Mouse (Mus musculus) inflammation-experienced regulatory T-cells, adult 6 months (primary cell): ENCODE measurements around the gene Ripk1. TPM values are rescaled to one million over a fixed set of nuclear protein-coding genes. Genes with fewer than 3 reads are reported as not detected.

Experiments
- ATAC-seq: one replicate; pipeline ENCODE4 v1.8.0; 2017
- polyA plus RNA-seq, 3 experiments: library from polyadenylated mRNA; unstranded; fragments of 100-300 nt; shearing (Covaris generic); gene quantifications; one replicate each; pipeline ENCODE4 v1.2.1; 2017

The Ripk1 gene
- 10 to 100 TPM; 10.6 to 17.5 (median 16.5) TPM for polyA plus RNA-seq

DNA sequence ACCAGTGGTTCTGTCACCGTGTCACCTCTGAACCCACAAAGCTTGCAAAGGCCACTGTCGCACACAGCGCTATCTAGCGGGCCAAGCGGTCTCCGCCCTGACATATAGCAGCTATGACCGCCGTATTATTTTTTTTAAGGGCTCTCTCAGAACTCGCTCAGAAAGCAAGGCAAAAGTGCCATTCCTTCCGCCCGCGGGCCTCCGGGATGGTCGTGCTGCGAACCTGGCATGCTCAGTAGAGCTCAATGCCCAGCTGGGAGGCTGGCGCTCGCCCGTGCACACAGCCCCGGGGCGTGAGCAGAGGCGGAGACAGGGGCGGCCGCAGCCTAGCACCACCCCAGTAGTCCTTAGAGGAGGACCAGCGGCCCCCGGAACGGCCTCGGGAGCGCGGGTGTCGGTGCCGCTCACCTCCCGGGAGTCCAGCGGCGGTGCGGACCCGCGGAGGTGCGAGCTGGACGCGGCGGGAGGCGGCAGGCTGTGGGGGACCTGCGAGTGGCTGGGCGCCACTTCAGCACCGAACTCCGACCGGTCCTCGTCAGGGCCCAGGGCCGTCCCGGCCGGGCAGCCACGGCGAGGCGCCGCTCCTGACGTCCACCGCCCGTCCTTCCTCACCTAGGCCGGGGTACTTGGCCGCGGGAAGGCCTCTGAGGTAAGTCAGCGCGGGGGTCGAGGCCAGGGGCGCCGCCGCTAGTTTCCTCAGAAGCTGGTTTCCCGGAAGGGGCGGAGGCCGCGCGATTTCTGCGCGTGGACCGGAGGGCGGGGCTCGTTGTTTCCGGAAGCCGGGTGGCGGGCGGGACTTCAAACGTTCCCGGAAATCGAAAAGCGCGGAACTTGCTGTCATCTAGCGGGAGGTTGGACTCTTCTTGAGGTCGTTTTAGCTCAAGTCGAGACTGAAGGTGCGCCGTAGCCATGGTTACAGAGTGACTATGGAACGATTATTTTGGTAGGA is at the start of gene Ripk1, which contains the start of gene Serpinb6a:
Gene Ripk1 (plus strand): TSS at position 306 of the 949 bp plus-strand sequence.
Gene Serpinb6a (minus strand): TSS at position 737 of the 949 bp plus-strand sequence.
- peak; percentile 92 for ATAC-seq

DNA sequence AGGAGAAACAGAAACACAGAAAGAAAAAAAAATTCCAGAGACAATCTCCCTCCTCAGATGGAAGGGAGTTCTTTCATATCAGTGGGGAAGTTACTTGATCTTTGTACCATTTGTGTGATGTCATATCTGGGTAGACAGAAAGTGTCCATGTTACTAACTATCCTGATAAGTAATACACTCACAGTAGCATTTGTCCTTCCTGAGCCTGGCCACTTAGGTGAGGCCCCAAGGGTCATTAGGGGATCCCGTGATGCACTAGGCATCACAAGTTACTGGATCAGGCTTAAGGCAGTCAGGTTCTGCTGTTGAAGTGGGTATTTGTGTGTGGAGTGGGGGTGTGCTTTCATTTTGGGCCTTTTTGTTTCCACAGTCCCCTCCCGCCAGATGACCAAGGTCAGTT is 49.2 kb upstream of the Ripk1 start:
- ATAC-seq: no peak

DNA sequence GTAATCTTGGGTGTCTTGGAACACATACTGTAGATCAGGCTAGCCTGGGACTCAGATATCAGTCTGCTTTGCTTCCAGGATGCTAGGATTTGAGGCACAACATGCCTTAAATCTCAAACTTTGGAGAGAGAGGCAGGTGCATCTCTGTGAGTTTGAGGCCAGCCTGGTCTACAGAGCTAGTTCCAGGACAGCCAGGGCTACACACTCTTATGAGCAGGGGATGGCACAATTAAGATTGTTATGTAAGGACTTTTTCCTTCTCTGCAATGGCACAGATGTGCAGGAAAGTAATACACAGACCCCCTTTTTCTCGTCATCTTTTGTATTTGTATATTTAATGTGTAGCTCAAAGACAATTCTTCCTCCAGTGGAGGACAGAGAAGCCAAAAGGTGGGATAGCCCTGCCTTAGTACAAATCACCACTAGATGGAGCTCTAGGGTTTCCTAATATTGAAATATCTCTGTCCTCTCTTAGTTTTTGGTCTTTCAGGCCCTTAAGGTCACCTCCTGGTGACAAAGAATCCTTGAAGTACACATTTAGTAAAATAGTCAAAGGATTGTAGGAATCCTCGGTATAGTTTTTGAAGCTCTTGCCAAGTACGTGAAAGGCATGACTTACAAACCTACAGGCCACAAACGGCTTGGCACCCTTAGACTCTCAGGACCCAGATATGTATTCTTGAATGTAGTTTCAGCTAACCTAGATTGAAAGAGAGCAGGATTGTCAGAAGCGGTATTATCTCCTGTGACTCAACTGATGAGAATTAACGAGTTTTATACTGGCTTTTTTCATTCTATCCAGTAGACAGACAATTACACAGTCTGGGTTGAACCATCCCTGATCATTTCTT is 45.4 kb upstream of the Ripk1 start:
- ATAC-seq: peak; percentile 84

DNA sequence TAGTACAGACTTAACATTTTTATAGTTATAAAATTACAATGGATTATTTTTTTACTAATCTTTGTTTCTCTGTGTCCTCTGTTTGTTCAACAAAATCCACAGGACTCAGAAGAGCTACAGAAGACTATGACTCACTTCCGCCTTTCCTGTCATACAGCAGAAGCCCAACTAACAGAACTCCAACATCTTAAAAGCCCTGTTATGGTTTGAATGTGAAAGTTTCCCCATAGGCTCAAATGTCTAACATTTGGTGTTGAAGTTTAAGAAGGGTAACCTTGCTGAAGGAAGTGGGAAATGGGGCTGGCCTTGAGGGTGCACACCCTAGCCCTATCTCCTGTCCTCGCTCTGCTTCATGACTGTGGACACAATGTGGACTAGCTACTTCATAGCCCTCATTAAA is 42.4 kb upstream of the Ripk1 start:
- no peak for ATAC-seq

DNA sequence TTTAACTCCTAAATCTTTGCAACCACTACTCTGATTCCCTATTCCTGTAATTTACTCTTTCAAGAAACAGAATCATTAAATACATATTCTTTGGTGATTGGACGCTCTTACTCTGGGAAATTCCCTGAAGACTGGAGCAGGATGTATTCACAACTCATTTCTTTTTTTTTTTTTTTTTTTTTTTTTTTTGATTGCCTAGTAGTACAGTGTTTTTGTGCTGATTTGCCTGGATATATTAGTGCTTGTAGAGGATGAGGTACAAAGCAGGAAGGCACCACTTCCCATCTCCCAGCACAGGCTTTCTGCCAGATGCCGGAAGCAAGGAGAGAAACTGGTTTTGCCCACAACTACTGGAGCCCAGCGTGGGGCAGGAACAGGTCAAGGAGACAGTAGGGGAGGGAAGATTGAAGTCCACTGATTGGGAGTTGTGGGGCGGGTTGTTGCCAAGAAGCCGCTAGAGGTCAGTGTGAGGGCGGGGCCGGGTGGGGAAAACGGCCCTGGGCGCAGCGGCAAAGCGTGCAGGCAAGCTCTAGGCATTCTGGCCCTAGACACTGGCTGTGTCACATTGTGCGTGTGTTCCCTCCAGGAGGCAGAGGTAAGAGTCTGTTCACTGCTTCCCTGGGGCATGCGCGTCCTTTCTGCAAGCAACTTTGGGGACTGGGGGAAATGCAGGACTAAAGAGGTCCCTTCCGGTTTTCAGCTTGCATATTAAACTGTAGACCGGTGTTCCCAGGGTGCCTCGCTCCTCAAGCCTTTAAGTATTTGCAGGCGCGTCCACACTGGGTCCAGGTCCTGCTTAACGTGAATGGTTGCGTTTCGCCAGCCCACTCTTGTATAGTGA is 37.7 kb upstream of the Ripk1 start, which contains the start of gene Nqo2:
Gene Nqo2 (plus strand): TSS at position 482 of the 841 bp plus-strand sequence.
- ATAC-seq: peak; percentile 49

DNA sequence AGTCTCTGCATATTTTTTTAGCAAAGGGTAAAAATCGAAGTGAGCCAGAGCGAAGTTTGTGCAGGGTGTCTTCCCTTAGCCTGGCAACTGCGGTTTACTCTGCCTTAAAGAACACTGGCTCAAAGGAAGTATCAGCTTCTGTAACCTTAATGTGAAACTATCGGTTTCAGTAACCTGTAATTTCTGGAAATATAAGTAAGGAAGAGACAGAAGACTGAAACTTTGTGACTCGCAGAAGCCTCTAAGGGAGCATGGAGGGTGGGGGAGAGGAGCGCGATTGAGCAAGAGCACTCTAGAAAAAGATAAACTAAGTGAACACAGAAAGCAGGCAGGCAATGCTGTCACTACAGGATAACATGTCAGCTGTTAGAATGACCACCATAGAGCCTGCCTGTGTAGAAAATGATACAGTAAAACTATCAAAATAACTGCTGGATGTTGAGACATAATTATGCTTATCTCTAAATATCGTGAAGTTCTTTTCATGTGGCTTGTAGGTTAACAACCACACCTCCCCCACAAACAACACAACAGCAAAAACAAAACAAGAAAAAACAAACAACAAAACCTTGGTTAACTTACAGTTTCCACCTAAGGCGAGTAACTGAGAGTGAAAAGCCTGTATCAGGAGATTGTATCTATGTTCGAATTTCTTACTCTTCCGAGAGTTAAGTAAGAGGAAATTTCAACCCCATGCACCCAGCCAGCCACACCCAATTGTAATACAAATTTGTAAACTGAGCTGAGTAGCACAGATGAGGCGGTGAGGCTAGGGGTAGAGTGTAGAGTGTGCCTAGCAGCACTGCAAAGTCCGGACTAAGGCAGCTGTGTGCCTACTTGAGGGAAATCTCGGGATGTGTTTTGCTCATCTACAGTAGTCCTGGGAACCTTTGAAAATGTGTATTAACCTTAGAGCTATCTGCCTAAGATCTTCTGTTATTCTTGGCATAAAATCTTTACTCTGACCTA is 36.8 kb upstream of the Ripk1 start:
- peak; percentile 51 for ATAC-seq

DNA sequence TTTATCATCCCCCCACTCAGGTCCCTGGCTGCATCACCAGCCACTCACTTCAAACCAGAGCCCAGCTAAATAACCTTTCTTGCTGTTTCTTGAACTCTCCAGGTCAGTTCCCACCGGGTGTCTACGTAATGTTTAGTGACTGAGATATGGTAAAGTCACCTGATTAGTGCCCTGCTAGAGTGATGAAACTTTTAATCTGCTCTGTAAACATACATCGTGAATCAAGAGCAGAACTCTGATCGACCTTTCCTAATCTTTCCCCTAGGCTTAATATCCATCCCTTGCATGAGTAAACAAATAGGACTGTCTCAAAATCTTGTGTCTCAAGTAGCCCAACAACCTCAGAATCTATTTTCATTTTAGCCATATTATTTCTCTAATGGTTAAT is 36.1 kb upstream of the Ripk1 start:
- ATAC-seq: no peak

DNA sequence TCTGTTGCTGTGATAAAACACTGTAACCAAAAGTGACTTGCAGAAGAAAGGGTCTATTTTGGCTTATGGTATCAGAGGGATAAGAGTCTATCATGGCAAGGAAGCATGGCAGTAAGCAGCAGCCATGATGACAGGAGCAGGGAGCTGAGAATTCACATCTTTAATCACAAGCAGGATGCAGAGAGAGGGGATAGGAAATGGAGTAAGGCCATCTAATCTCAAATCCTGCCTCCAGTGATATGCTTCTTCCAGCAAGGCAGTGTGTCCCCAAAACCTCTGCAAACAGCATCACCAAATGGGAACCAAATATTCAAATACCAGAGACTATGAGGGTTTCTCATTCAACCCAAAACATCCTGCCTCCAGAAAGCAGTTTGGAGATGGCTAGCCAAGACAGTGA is 35.6 kb upstream of the Ripk1 start:
- ATAC-seq: no peak

DNA sequence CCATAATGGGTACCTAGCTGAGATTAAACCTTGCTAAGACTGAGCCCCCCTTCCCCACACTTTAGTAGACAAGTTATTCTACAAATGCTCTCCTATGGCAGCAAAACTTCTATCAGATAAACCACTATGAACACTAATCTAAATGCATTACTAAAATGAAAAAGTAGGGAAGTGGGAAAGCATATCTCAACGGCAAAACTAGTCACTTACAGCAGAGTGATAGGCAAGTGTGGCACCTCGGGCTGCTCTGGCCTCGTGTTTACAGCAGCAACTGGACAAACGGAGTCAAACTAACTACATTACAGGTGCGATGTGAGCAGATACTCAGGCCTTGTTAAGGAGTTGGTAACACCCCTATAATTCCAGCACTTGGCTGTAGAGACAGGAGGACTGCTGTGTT is 12.5 kb upstream of the Ripk1 start:
- ATAC-seq: no peak

DNA sequence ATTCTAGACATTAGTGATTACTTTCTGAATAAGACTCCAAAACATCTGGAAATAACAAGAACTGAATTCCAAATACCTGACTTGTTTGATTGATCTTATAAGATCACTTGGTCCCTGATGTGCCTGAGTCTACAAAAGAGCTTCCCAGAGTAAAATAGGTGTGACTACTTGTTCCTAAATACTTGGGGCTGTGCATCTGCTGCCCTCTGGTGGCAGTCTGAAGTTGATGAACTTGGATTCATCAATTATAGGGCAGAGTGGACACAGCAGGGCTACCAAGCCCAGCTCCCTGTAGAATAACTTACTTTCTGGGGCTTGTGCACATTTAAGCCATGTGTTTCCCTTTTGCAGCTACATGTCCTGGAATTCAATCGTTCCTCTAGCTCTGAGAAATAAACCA is 7.0 kb upstream of the Ripk1 start:
- ATAC-seq: peak; percentile 91

DNA sequence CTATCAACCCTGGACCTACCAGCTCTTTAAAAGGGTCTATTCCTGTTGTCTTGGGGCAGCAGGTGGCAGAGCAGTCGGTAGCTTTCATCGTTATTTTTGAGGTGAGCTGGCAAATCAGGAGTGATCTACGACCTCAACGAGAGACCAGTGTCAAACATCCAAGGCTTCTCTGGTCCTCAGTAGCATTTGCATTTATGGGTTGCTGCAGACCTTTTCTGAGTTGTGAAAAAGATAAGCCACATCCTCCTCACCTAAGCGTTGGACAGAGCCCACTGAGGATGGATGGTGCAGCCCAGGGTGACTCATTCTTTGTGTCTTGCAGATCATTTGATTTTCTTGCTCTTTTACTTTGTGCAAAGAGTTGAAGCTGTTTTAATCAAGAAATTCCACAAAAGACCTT is 895 bp downstream of the Ripk1 start:
- ATAC-seq: peak; percentile 24

DNA sequence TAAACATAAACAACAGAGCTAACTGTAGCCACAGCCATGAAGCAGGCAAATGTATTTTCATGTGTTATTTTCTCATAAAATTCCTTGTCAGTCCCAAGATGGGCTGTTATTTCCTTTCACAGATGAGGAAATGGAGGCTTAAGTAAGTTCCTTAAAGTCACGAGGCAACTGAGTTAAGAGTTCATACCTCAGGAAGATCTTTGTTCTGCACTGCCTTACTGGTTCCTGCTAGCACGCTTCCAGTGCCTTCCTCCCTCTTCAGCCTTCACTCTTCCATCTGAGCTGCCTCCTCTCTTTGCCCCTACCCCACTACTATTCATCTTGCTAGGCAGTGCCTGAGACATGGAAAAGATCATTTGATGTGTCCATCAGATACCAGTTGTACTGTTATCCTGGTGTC is 5.1 kb downstream of the Ripk1 start:
- no peak for ATAC-seq

DNA sequence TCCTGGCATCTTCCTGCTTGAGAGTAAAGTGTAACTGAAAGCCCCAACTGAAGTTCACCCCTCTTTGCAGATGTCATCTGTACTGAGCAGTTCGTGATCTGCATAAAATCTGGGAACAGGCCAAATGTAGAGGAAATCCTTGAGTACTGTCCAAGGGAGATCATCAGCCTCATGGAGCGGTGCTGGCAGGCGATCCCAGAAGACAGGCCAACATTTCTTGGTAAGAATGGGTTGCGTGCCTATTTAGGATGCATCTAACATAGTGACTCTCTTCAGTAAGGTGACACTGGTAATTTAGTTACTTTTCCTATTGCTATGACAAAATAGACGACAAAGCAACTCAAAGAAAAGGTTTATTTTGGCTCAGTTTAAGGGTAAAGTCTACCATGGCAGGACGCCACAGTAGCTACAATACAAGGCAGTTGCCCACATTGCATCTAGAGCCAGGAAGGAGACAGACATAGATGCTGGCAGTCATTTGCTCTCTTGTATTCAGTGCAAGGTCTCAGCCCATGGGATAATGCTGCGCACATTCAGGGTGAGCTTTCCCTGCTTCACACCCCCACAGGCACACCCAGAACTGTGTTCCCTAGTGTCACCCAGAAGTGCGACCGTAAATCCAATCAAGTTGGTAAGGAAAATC is 14.9 kb downstream of the Ripk1 start:
- no peak for ATAC-seq

DNA sequence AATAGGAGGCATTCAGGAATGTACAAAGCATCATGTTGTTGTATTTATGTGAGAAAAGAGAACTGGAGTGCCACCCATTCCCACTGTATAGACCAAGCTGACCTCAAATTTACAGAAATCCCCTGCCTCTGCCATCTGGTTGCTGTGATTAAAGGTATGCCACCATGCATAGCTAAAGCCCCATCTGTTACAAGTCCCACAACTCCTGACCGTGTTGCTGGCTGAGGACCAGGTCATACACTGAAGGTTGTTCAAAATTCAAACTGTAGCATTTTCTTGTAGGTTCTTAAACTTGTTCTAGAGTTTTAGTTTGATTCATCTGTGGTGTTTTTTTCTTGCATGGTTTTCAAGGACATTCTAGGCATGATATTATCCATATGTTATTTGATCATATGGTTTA is 16.4 kb downstream of the Ripk1 start:
- no peak for ATAC-seq

DNA sequence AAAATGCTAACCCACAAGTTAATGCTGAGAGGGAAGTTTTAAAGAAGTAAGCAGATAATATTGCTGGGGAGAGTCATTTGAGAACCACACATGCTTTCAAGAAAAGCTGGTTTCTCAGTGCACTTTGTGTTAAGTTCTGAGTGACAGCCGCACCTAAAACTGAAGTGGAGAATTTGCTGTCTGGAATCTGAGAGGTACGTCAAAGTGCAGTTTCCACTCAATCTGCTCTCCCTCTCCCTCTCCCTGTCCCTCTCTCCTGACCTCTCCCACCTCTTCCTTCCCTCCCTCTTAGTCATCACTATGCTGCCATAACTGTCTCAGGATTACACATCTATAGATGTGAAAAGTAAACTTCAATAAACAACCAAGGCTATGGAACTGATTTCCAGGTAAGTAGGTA is 19.8 kb downstream of the Ripk1 start:
- ATAC-seq: no peak

DNA sequence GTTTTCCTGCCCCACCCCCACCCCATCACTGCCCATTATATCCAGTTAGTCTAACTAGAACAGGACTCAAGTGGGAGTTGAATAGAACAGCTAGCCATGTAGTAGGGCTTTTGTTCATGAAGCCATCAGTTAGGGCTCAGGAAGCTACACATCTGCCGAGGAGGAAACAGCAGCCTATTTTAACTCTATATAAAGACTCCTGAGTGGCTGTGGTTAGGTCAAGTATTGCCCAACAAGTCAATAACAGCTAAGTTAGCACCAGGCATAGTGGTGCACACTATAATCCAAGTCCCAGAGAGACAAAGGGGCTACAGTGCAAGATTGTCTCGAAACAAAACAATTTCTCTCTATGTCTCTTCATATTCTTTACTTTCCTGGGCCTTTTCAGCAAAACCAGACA is 29.9 kb downstream of the Ripk1 start:
- no peak for ATAC-seq

DNA sequence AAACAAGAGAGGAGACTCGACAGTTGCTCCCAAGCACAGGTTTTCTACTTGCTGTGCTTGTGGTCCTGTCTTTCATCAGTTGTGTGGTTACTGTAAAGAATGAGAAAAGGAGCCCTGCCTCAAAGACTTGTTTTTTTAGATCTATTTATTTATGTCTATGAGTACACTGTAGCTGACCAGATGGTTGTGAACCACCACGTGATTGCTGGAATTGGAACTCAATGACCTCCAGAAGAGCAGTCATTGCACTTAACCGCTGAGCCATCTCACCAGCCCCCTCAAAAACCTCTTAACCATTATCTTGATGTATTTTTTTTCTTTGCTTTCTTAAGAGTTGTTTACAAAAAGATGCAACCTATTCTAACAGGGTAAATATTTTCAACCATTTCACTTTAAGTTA is 33.3 kb downstream of the Ripk1 start:
- ATAC-seq: no peak

DNA sequence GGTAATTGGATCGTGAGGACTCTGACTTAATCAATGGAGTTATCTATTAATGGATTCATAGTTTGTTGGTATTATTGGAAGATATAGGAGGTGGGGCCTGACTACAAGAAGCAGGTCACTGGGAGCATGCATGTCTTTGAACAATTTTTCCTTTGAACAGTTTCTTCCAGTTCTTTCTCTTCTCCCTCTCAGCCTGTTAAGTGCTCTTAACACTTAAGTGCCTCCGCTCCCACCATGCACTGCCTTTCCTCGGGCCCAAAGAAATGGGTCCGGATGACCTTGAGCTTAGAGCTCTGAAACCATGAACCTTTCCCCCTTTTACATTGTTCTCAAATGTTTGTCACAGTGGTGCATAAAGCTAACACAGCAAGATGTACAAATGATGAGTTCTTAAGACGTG is 34.6 kb downstream of the Ripk1 start:
- no peak for ATAC-seq

DNA sequence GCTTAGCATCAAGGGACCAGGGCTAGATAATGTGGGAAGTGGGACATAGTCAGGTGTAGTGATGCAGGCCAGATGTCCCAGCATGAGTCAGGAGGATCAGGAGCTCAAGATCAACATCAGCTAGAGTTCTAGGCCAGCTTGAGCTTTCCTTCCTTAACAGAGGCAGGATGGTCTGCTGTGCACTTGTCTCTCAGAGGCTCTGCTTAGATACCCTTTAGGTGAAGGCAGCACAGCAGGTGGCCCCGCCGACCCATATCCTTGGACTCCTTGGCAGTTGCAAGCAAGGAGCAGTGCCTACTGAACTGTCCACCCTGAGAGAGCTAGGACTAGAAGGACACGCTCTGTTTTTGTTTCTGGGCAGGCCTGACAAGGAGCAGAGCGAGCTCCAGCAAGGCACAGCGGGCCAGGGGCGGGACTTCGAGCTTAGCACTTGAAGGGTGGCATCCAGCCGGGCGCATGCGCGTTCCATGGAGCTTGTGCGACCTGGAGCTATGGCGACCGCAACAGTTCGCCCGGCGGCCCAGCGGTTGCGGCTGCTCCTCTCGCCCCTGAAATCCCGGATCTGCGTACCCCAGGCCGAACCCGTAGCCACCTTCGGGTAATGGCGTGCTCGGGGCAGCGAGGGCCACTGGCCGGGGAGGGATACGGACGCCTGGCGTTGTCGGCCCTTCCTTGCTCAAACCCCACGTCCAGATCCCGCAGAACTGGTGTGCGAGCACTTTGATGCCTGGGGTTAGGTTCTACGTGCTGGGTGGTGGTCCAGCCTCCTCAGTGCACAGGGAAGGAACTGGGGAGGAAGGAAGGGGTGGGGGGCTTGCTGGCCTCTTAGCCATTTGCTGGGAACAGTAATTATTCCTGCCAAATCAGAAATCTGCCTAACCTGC is 35.3 kb downstream of the Ripk1 start, which contains the start of gene Bphl:
Gene Bphl (plus strand): TSS at position 426 of the 884 bp plus-strand sequence.
- ATAC-seq: peak; percentile 99

DNA sequence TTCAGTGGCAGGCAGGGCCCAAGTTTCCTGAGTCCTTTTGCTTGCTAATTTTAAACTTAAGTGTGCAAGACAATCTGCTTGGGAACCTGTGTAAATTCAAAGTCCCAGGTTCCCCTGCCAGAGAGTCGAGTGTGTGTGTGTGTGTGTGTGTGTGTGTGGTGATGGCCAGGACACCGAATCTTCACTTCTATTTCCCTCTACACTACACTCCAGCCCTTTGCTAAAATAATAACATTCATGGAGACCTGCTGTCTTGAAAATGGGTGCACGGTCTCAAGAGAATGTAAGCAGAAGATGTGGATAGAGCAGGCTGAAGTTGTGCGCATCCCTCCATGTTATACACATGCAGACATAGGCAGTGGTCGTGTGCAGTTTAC is 35.9 kb downstream of the Ripk1 start:
- peak; percentile 7 for ATAC-seq
